Mouse (Mus musculus): ENCODE measurements around the gene Fam222a. TPM values are rescaled to one million over a fixed set of nuclear protein-coding genes. Genes with fewer than 3 reads are reported as not detected.

Fam222a gene
- polyA plus RNA-seq, 1 experiment from 2014 or later, result 1.2 TPM

Other genes with a start within 250 kb of the Fam222a start
- 108 and 110 TPM in 2 replicates for gene Kctd10, start 187.5 kb upstream of the Fam222a start, polyA plus RNA-seq (2015; fragmentation: Nextera tagmentation; extraction: Ambion mirVana)
- gene Ube3b, start 187.4 kb upstream of the Fam222a start, polyA plus RNA-seq (2015; fragmentation: Nextera tagmentation; extraction: Ambion mirVana), result 41.4 and 43.4 TPM in 2 replicates
- 32.1 and 33.1 TPM in 2 replicates for gene Mmab, start 124.0 kb upstream of the Fam222a start, polyA plus RNA-seq (2015; fragmentation: Nextera tagmentation; extraction: Ambion mirVana)
- 42.4 and 49.0 TPM in 2 replicates for gene Mvk, start 123.7 kb upstream of the Fam222a start, polyA plus RNA-seq (2015; fragmentation: Nextera tagmentation; extraction: Ambion mirVana)
- 10.8 and 13.9 TPM in 2 replicates for gene Trpv4, start 90.4 kb downstream of the Fam222a start, polyA plus RNA-seq (2015; fragmentation: Nextera tagmentation; extraction: Ambion mirVana)
- 88.4 and 94.6 TPM in 2 replicates for gene Gltp, start 123.0 kb downstream of the Fam222a start, polyA plus RNA-seq (2015; fragmentation: Nextera tagmentation; extraction: Ambion mirVana)
- 19.6 and 19.8 TPM in 2 replicates for gene Tchp, start 139.7 kb downstream of the Fam222a start, polyA plus RNA-seq (2015; fragmentation: Nextera tagmentation; extraction: Ambion mirVana)
- 45.9 and 47.0 TPM in 2 replicates for gene Ankrd13a, start 206.7 kb downstream of the Fam222a start, polyA plus RNA-seq (2015; fragmentation: Nextera tagmentation; extraction: Ambion mirVana)
- gene Git2, start 207.5 kb downstream of the Fam222a start, polyA plus RNA-seq (2015; fragmentation: Nextera tagmentation; extraction: Ambion mirVana), result 49.6 and 49.8 TPM in 2 replicates

Data from embryonic facial prominence, embryonic 13.5 days (tissue).